Mouse (Mus musculus) urinary bladder, postnatal 14 days (tissue): ENCODE measurements around the gene Gm5134.

ENCODE experiments used
- DNase-seq: peaks from one replicate; pipeline ENCODE4 v3.0.0; 2021; ENCODE audit warnings: low spot score

The Gm5134 gene

DNA sequence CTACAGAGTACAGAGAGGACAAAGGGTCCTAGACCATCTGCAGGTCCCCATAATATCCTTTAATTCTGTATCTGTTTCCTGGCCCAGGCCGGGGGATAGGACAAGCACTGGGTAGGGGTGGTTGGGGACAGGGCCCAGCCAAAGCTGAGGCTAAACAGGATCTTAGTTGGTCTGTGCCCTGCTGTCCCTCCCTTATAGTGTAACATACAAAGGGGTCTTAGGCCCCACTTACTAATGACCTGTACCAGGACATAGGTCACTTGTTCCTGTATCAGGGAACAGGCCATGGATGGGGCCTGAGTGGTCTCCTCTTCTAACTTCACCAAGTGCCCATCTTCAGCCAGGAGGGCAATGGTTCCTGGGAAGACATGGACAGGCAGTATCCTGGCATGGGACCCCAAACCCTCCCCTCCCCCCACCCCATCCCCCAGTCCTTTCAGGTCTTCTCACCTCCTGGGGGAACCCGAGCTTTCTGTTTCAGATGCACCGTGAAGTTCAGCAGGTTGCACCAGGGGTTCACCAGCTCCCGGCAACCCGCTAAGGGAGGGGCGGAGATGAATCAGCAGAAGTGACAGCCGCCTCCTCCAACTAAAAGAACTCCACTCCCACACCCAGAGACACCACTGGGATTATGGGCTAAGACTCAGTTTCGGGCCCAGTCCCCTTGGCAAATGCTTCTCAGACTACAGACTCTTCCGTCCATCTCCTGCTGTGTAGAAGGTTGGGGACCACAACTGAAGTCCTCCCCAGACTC lies 14.7 kb upstream of the Gm5134 start:
- DNase-seq, result no peak

DNA sequence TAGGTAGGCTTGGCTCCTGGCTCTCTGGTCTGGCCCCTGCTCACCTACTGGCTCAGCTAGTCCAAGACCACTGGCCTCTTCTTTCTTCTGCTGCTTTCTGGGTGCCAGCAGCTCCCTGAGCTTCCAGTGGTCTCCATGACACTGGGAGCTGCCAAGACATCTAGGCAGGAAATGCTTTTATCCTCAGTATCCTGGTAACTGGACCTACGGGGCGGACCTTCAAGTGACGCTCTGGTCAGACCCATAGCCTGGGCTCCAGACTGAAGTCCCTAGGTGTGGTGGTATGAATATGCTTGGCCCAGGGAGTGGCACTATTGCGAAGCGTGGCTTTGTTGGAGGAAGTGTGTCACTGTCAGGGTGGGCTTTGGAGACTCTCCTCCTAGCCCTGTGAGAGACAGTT lies 13.8 kb upstream of the Gm5134 start, which contains the start of gene Gm867:
Gene Gm867 (minus strand): TSS at position 153 of the 400 bp plus-strand sequence.
- DNase-seq, result no peak

DNA sequence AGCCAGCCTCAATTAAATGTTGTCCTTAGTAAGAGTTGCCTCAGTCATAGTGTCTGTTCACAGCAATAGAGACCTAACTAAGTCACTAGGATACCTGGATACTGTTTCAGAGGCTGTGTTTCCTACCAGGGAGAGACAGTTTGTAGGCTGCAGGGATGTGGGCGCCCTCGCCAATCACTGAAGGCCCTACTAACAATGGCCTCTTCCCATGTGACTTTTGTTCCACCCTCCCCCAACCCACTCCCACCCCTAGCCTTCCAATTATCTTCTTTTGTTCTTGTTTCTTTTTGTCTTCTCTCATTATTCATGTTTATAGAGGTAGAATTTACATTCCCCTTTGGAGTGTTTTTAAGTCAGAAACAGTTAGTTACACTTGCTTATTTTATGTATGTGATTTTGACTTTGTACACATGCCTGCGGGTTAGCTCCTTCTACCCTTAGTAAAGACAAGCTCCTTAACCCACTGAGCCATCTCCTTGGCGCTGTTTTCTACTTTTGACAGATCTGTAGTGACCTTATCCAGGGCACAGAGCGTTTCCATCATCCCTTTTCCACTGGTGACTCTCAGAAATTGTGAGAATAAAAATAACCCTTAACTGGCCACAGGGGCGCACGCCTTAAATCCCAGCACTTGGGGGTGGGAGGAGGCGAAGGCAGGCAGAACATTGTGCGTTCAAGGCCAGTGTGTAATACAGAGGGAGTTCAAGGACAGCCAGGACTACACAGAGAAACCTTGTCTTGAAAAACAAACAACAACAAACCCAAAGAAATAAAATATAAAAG lies 13.1 kb upstream of the Gm5134 start:
- no peak for DNase-seq

DNA sequence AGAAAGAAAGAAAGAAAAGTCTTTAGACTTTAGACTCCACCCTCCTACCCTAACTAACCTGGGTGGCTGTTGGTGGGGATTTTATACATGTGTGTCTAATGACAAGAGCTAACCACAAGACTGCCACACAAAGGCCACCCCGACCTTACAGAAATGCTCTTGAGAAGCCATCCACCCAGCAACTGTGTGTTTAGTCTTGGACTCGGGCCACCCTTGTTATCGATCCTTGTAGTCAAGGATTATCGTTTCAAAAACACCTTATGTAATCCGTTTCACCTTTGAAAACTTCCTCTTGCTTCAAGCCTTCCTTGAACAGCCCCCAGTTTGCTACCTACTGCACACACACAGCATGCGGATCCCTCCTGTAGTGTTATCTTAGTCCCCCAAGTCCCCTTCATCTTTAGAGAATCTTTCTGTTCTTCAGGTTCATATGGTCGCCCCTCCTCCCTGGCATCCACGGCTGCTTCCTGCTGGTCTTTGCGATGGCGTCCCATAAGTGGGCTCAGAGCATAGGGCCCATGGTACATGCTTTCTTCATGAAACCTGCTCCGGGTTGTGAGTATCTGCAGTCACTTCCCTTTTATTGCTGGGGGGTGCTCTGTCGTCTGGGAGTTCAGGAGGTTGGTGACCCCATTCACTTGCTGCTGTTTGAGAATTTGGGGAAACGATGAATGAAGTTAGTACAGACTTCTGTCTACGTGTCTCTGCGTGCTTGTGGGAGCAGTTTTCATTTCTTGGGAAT lies 11.4 kb upstream of the Gm5134 start, which contains the start of gene Vpreb3:
Gene Vpreb3 (plus strand): TSS at position 322 of the 742 bp plus-strand sequence.
- DNase-seq, result no peak

DNA sequence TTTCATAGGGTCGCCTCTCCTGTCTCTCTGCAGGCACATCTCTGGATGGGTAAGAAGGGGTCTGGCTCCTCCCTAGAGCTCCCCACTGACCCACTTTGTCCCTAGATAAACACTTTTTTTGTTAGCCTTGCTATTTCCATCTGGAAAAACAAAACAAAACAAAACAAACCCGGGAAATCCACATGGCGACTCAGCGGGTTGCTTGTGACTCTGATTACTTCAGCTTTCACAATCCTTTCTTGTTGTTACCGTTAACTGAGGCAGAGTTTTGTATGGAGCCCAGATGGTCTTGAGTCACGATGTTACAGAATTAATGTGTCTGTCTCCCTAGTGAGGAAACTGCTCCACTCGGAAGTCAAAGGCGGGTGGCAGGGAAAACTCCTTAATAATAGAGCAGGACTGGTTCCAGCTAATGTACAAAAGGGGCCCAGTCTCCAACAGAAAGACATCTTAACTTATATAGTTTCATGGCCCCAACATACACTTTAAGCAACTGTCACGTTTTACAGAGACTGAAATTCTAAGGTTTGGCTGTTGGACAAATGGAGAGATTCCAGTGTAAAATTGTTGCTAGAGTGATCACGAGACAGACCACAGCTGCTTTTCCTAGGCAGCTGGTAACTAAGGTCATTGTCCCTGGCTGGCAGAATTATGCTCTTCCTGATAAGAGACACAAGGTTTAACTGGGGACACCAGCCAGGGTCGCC lies 10.1 kb upstream of the Gm5134 start:
- DNase-seq, result no peak

DNA sequence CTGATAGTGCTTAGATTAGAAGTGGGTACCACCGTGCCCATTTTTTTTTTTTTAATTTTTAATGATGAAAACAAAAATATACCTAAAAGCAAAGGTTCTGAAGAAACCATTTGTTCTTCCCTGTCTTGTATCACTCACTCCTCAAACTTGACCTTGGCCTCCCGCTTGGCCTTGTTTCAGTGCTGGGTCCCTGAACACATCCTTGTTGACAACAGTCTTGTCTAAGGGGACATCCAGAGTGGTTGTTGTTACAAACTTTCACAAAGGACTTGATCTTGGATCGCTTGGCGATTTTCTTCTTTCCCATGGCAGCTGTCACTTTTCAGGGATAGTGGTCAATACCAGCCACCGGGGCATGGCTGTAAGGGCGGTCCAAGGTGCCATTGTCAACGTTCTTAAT lies 9.1 kb upstream of the Gm5134 start:
- DNase-seq, result no peak

DNA sequence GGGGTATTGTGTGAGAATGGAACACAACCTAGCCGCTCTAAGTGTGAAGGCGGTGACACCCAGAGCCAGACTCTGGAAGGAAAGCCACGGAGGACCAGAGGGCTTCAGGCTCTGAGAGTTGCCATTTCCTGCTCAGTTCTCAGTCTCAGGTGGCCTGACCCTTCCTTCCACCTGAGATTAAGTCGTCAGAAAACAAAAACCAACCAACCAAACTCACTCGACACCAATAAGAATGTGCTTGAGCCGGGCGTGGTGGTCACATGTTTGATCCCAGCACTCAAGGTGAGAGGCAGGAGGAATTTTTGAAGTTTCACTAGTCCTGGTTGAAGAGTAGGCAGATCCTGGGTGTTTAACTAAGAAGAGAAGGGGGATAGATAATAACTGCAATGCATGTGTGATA lies 8.4 kb upstream of the Gm5134 start:
- no peak for DNase-seq

DNA sequence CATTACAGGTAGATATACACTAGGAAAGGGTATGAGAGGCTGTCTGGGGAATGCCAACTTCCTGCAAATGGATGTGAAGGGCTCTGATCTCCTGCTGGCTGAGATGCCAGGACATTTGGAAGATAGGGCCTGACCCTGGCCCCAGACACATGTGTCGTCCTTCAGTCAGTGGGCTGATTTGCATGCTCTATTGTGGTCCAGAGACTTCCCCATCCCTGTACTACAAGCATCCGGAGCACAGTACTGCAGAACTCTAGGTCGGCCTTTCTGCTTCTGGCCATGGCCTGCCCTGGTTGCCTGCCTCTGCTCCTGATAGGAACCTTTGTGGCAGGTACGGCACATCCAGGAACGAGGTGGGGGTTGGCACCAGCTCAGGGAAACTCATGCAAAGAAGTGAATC lies 6.2 kb upstream of the Gm5134 start:
- no peak for DNase-seq

DNA sequence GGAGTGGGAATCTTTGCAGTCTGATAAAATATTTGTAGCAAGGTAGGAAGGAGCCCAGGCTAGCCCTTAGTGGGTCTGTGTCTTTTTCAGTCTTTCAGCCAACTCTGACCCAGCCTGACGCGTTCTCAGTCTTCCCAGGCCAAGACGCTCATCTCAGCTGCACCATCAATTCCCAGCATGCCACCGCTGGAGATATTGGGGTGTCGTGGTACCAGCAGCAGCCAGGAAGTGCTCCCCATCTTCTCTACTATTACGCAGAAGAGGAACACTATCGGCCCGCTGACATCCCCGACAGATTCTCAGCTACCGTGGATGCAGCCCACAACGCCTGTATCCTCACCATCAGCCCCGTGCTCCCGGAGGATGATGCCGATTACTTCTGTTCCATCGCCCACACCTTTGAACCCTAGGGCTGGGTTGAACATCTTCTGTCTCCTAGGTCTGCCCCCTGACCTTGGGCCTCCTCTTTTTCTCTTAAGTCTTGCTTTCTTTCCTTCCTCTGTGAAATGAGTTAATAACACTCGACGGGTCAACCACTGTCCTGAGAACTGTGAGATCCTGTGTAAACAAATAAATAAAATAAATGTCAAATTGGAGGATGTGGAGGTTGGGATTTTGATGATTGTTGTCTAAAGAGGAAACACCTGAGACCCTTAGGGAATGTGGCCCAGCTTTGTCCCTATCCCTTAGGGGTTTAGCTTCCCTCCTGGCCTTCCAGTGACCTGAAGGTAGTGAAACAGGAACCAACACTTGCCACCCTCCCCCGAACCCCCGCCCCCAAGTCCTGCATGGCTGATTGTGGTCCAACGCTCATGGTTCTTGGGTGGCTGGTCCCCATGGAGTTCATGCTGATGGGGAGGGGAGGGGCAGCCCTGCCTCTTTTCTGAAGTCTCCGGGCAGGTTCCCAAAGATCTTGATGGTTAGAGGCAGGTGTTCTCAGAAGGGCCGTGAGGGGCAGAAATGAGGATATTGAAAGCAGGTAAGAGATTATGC lies 5.0 kb upstream of the Gm5134 start:
- no peak for DNase-seq

DNA sequence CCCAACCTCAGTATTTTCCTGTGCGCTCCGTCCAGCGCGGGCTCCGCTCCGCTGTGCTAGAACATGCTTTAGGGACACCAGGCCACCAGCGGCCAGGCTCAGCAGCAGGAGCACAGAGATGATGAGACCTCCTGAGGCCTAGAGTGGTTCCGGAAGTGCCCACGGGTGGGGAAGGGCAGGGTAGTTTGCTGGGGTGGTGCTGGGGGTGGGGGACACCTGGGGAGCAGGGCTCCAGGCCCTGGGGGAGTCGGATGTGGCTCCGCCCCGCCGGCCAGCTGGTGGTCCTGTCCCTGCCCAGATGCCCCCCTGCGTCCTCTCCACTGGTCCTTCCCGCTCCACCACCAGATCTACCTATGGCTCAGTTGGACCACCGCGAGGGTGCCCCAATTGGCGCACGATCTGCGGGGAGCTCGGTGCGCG lies 3.5 kb upstream of the Gm5134 start:
- DNase-seq, result peak; percentile 27

DNA sequence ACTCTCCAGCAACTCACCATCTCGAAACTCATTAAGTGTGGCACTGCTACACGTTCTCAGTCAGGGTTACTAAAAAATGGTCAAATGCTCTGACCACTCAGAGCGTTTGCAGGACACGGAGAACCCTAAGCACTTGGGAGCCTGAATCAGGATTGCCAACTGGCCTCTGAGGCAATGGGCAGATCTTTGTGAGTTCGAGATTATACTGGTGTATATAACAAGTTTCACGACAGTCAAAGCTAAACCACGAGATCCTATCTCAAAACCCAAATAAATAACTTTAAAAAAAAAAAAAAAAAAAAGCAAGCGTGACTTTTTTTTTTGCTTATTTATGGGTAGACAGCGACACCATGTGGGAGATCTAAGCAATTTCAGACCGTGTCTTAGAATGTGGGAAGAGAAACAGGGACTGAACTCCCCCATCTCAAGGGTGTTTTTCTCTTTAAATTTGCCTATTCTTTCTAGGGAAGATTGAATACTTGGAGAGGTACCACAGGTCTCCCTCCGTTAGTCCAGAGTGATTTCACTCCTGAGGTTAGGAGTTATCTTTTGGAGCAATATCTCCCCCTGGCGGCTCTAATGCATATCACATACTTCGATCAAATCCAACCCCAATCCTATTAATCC lies 2.8 kb upstream of the Gm5134 start:
- peak; percentile 46 for DNase-seq

DNA sequence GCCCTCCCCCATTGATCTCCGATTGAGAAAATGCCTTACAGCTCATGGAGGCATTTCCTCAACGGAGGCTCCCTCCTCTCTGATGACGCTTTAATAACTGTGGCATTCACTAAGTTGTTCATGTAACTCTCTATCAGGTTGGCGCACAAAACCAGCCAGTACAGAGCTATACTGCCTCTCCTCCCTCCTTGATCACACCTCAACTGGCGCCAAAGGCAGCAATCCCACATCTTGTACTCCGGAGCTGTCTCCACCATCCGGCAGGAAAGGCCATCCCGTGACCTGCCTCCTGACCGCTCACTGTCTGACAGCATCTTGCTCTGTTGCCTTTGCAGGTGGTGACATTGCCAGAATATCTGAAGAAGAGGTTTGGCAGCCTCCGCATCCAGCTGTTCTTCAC lies 19.5 kb downstream of the Gm5134 start:
- DNase-seq, result no peak

DNA sequence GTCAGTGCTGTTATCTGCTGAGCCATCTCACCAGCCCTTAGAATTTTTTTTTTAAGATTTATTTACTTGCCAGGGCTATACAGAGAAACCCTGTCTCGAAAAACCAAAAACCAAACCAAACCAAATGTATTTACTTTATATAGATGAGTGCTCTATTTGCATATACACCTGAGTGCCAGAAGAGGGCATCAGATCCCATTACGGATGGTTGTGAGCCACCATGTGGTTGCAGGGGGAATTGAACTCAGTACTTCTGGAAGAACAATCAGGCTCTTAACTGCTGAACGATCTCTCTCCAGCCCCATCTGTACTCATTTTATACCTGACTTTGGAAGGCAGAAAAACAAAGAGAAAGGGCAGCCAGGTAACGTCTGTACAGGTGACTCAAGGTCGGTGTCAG lies 20.9 kb downstream of the Gm5134 start:
- no peak for DNase-seq

DNA sequence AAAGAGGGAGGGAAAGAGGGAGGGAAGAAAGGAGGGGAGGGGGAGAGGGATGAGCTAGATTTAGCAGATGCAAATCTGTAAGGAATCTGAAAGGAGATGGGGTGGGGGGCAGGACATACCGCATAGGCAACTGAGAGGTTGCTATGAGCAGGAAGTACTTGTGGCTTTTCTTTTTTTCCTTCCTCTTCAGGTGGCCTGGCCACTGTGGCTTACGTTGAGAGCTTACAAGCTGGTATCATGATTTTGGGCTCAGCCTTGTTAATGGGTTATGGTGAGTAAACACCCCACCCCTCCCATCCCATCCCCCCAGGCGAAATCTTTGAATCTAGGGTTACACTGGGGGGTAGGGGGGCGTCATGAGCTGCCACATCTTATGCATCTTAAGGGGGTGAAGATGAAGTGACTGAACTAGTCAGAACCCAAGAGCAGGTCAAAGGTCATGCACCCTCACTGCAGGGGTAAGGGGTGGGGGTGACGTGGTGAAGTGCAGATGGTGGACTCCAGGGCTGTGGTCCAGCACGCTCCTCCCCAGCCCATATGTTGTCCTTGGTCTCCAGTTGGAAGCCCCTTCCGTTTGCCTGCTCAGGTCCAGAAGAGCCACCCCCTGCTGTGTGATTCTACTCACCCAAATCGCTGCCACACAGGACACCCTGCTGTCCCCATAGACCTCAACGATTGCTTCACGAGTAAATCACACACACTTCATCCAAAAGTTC lies 24.0 kb downstream of the Gm5134 start:
- no peak for DNase-seq

DNA sequence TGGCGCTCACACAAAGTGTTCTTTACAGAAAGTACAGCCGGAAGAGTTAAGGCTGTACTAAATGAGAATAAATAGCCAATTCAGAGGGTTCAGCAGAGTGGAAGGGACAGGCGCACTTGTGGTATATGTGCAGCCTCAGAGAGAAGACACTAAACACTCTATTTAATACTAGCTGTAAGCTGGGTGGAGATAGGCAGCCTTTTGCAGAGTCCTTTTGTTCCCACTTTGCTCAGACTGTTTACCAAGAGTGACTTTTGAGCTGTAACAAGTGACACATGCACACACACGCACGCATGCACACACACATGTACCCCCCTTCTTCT lies 24.5 kb downstream of the Gm5134 start:
- DNase-seq, result no peak

DNA sequence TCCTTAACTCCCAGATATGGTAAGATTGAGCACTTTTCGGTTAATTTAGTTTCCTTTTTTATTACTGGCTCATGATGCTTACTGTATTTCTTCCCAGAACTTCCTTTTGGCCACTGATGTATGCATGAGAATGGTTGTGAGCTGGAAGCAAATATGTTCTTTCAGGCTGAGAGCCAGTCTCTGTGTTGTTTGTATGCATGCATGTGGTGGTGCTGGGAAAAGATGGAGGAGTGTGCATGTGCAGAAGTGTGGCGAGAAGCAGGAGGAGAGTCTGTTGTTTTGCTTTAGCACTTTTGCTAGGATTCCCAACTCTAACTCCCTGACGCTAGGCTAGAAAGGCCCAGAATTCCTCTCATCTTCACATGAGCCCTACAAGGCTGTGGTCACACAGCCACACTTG lies 25.1 kb downstream of the Gm5134 start:
- no peak for DNase-seq

DNA sequence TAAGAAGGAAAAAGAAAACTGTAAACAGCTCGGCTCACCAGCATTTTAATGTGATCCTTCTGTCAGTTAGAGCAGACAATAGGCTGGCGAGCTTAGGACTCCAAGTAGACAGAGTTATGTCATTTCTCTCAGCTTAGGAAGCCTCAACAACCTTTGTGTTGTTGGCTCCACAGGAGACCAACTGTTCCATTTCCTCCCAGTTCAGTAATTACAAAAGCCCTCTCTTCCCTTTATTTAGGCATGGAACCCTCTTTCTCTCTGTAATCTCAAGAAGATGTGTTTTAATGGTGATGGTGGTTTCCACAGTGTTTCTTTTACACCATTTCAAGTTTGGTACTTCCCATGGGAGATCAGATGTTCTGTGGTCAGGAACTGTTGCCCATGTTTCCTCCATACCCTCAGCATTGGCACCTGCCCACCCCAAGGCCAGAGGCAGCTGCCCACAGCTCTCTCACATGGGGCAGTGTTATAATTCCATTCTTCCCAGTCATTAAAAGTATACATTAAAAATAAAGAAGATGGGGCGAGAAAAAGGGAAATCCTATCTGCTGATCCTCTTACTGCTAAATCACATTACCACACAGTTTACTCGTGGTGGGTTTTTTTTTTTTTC lies 36.2 kb downstream of the Gm5134 start:
- DNase-seq, result no peak

DNA sequence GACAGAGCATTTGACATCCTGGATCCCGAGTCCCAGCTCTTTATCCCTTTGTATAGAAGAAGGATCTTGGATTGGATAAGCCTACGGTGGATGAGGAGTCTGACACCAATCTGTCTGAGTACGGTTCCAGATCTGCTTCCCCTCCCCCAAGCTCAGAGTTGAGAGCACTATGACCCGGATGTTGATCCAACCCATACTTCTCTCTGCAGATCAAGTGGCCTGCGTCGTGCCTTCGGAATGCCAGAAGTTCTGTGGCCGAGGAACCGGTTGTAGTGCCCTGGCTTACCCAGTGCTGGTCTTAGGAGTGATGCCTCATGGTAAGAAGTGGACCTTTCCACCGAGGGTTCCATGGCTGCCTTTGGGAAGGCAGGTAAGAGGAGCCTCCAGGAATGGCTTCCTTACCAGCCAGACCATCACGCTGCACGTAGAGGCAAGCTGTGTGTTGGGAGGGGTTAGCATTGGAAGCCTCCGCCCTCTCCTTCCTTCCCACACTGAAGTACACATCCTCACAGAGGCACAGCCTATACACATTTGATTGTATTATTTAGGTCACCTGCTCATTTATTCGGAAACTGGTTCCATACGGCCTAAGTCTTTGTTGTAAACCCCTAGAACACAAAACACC lies 39.4 kb downstream of the Gm5134 start:
- DNase-seq, result no peak
